Mouse (Mus musculus) megakaryocyte, embryonic 14.5 days (primary cell): ENCODE measurements around the gene Otud7a.

Experiments used
- FLI1 ChIP-seq: IDR thresholded peaks from 2 replicates; pipeline ENCODE4 v1.6.1; 2012; ENCODE audit warnings: low read length, inconsistent platforms, mixed read lengths
- GATA1 ChIP-seq: IDR thresholded peaks from 3 replicates; pipeline ENCODE4 v1.6.1; 2012; ENCODE audit warnings: mixed read lengths, low read length, inconsistent platforms, borderline replicate concordance

DNA sequence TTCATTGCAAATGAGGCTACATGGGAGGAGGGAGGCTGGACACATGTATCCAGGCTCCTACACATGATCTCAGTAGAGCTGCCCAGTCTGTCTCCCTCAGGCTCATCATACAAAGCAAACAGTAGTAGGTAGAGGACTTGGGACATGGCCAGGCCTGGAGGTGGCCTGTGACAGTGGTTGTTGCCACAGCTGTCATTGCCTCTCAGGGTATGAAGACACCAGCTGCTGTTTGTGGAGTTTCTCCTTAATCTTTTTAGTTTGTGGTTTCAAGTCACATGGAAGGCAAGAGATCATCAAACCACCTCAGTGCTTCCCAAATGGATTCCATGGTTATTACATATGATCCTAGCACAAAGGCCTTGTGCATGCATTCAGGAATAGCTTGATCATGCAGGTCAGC, 285.5 kb downstream of the Otud7a start:
- TF ChIP-seq GATA1: no peak
- no peak for TF ChIP-seq FLI1
